Mouse (Mus musculus): ENCODE measurements around the gene Cts7.

The Cts7 gene

DNA sequence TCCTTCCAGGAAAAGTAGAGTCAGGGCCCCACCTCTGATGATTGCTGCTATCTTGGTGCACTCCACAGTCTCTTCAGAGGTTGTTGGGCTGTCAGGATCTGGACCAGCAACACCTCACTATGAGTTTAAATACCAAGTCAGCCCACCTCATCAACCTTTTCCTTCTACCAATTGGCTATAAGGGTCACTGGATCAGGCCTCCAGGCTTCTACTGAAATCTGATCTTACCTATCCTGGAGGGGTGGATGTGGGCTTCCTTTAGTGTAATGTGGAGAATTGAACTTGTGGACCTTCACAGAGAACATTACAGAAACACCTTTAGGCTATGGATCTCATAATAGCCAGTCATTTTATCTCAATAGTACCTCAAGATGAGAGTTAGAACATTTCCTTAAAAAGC is at the start of gene Cts7:
Gene Cts7 (minus strand): TSS at position 101 of the 400 bp plus-strand sequence.
- in situ Hi-C loops (cut with MboI, MseI): no loop called here

Measured in T-helper 17 cell (primary cell).